Mouse (Mus musculus): Measurements from ENCODE around the gene Gins1. TPM values are rescaled to one million over a fixed set of nuclear protein-coding genes. Genes with fewer than 3 reads are reported as not detected.
"Not testable (repeated sequence)": the region's sequence is repeated elsewhere in the genome, so short reads cannot be mapped to it uniquely, and the experiment has no call there.

Gins1 gene
- total RNA-seq, 2 experiments from 2014 or later = 16.8 to 18.9 TPM

DNA sequence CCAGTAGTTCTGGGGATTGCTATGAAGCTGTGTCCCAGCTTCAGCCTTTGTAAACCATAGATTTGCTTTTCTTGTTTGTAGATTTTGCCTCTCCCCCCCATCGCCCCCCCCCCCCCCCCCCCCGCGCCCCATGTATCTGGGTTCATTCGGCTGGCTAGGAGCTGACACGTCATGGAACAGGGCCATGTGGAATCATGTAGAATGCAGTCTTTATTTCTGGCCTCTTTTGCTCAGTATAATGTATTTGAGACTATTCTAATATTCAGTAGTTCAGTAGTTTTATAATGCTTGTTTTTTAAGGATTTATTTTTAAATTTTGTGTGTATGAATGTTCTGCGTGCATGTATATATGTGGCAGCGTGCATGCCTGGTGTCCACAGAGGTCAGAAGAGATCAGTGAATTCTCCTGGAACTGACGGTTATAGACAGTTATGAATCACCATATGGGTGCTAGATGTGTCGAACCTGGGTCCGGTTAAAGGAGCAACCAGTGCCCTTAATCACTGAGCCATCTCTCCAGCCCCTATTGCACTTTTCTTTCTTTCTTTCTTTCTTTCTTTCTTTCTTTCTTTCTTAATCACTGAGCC is 5.2 kb downstream of the Gins1 start:
- DNase-seq = no peak

DNA sequence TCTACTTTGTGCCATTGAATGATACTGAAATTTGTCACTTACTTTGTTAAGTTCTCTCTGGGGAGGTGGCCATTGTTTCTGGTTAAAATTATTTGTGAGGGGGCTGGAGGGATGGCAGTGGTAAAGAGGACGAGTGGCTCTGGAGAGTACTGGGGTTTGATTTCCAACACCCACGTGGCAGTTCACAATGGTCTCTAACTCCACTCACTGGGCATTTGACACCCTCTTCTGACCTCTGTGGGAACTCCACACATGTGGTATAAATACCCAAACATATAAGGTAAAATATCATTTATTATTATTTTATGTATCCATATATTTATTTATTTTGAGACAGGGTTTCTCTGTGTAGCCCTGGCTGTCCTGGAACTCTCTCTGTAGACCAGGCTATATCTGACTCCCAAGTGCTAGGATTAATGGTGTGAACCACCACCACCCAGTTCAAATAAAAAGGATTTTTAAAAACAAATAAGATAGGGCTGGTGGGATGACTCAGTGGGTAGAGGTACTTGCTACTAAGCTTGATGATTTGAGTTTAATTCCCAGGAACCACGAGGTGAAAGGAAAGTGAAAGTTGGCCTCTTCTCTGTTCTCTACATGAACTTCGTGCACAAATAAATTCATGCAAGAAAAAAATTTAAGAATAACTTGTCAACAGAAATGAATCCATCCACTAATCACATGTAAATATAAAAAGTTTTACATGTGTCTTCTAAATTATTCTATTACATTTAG is 9.7 kb downstream of the Gins1 start:
- DNase-seq = no peak

DNA sequence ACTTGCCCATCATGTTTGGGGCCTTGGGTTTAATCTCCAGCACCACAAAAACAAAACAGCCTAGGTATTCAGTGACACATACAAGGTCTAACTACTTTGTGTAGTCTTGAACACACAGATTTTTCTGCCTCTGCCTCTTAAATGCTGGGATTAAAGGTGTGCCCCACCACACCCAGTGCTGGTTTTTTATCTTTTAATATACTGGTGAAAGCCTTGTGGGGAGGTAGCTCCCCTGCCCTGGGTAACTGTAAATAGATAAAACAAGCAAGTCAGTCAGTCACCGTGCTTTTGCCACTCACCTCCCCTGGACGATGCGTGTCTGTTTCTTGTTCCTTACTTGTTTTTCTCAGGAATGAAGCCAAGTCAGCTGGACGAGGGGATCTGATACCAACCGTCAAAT is 10.6 kb downstream of the Gins1 start:
- DNase-seq = no peak

GRCm38 (mm10) chr2:150918720-150919119 is 13.5 kb downstream of the Gins1 start:
- DNase-seq = no peak

DNA sequence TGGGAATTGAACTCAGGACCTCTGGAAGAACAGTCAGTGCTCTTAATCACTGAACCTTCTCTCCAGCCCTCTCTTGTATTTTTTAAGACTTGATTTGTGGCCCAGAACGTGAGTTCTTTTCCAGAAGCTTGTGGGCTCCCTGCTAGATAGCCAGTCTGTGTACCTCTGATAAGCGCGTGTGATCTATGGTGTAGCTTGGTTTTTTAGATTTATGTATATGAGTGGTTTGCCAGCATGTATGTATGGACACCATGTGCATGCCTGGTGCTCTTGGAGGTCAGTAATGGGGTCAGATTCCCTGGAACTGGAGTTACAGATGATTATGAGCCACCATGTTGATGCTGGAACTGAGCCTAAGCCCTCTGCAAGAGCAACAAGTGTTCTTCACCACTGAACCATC is 15.3 kb downstream of the Gins1 start:
- no peak for DNase-seq

- DNase-seq = no peak
Measured at GRCm38 (mm10) chr2:150921697-150922096, 16.5 kb downstream of the Gins1 start.

GRCm38 (mm10) chr2:150922165-150922564 is 17.0 kb downstream of the Gins1 start:
- no peak for DNase-seq

- DNase-seq = no peak
Measured at GRCm38 (mm10) chr2:150923026-150923425, 17.8 kb downstream of the Gins1 start.

GRCm38 (mm10) chr2:150923505-150923904 is 18.3 kb downstream of the Gins1 start:
- DNase-seq = no peak

- no peak for DNase-seq
Measured at GRCm38 (mm10) chr2:150927038-150927720, 22.0 kb downstream of the Gins1 start.

GRCm38 (mm10) chr2:150929156-150929555 is 24.0 kb downstream of the Gins1 start:
- DNase-seq = no peak

DNA sequence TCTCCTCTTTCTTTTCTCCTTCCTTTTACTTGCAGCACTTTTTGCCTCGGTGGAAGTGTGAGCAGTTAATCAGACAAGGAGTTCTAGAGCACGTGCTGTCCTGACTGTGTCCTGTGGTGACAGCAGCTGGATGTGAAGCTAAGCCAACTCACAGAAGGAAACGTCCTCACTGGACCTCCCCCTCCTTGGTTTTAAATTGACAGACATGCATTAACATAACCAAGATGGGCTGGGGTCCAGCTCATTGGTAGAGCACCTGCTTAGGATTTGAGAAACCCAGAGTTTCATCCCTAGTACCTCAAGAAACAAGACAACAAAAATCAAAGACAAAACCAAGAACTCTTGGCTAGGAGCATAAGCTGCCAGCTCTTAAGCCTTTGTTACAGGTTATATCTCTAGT is 25.6 kb downstream of the Gins1 start:
- DNase-seq = no peak

- DNase-seq = no peak
Measured at GRCm38 (mm10) chr2:150933482-150933881, 28.3 kb downstream of the Gins1 start.

GRCm38 (mm10) chr2:150934659-150935058 is 29.5 kb downstream of the Gins1 start:
- DNase-seq = no peak

DNA sequence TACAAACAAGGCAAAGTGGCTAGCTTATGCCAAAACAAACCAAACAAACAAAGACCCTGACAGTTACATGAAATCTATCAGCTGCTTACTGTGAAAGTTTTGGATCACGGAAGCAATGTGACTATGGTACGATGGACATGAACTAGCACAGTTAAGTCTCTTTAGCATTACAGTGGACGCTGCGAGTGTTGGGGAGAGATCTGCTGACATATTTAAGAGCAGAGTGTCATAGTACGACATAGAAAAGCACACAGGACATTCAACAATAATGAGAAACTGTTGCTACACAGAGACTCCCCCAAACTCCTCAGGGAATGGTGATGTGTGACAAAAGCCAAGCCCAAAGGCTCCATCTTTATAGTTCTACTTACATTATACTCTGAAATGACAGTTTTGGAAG is 38.8 kb downstream of the Gins1 start:
- DNase-seq = no peak

- DNase-seq = not testable (repeated sequence)
Measured at GRCm38 (mm10) chr2:150947341-150947740, 42.1 kb downstream of the Gins1 start.

GRCm38 (mm10) chr2:150947880-150948611 is 42.8 kb downstream of the Gins1 start:
- DNase-seq = not testable (repeated sequence)

GRCm38 (mm10) chr2:150948786-150949185 is 43.6 kb downstream of the Gins1 start:
- DNase-seq = no peak

DNA sequence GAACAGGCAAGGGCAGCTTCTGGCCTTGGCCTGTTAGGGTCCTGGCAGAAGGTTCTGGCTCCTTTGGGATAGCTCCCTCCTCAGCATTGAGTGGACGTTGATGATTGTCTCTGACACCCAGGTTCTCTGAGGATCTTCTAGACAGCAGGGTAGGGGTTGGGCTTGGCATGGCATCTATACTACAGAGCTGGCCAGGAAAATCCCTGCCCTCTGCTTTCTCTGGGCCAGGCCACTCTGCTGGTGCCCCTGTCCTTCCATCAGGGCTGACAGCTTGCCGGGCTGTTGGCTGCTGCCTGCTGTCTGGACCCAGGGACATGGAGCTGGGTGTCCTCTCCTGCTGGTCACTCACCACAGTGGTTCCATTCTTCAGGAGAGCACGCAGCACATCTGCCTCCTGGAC is 44.5 kb downstream of the Gins1 start:
- DNase-seq = no peak

DNA sequence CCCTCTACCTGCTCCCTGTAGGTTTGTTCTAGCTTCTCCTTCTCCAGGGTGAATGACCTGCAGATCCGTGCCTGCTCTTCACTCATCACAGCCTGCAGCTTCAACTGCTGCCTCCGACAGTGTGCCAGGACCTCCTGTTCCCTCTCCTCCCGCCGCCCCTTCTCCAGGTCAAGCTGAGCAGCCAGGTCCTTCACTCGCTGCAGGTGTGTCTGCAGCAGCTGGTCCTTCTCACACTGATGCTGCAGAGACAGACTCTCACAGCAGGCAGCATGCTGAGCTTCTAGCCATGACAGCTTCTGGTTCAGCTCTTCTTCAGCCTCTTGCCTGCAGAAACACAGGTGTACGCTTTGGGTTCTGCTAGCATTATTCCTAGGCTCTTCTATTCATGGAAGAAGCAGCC is 44.9 kb downstream of the Gins1 start:
- no peak for DNase-seq

DNA sequence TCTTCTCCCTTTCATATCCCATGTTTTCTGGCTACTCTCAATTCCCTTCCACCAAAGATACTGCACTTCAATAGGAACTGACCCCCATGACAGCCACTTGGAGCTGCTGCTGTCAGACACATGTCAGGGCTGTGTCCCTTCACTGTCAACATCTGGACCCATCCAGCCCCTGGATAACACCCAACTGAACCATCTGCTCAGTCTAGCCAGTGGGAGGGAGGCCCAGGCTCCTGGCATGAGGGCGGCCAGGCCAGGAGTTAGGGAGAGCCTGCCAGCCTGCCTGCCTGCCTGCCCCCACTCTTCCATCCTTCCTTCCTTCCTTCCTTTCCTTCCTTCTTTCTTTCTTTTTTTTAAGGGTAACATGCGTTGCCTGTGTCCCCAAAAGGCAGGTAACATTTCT is 46.0 kb downstream of the Gins1 start:
- no peak for DNase-seq

GRCm38 (mm10) chr2:150955859-150956258 is 50.7 kb downstream of the Gins1 start:
- no peak for DNase-seq

DNA sequence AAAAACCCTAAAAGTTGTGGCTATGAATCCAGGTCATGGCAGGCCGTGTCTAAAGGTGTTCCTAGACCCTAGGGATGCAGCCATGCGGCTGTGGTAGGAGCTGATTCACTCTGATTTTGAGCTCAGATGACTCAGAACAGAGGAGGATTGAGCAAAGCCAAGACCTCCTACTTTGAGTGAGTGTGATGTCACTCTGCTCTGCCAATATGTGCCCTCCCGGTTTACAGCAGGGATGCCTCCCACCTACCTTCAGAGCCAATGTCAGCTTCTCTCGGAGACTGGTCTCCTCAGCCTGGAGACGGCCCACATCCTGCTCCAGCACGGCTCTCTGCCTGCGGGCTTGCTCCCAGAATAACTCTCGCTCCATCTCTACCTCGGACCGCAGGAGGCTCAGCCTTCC is 54.3 kb downstream of the Gins1 start:
- DNase-seq = no peak

Data from heart, postnatal 4 days (tissue).